Mouse (Mus musculus) cerebellum, adult 11 months (tissue): ENCODE results near the gene Arntl.

Experiments used
- DNase-seq: peaks from one replicate; pipeline ENCODE4 v3.0.0; 2022

The Arntl gene

DNA sequence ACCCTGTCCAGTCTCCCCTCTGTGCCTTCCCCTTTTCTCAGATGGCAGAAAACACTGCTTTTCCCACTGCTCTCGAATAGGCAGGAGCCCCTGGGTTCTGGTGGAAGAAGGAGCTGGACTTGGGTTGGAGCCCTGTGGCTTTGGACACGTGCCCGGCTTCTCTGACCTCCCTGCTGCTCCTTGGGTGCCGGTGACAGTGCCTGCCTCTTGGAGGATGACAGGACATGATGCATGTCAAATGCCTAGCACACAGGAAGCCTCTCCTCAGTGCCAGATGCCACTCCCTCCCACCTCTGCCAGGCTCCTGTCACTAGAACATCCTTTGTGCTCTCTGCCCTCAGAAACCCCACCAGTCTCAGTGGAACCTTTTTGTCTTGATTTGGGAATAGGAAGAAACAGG, 3.2 kb downstream of the Arntl start:
- peak; percentile 48 for DNase-seq

DNA sequence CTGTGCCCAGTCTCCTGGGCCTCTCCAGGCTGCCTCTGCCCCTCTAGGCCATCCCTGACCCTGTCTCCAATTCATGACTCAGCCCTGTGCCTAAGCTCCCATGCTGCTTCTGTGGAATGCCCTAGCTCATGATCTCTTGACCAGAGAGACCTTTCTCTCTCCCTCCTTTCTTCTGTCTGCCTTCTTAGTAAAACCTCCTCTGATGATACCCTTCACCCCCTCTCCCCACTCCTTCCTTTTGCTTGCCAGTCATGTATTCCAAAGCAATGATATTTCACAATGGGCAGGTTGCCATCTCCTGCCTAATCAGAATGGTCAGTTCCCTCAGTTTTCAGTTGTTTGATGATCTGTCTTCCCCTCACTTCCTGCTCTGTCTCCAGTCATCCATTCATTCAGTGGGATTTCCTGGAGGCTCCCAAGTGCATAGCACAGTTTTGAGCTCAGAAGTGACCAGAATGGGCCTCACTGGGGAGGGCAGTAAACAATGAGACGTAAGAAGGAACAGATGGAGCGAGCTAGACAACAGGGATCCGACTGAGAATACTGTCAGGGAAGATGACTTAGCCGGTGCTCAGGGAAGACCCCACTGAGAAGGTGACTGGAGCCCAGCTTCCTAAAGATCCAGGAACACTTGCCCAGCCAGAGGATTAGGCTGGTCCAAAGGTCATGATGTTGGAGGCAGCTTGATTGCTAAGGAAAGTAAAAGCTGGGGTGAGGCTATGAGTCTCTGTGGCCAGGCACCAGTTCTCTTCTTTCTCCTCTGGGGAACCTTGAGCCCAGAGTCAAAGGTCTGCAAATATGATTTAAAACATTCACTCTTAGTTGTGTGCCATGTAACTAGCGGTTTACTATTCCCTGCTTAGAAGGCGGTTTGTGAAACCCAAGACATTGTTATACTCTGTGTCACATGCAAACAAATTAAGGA, 7.2 kb downstream of the Arntl start:
- DNase-seq: peak; percentile 32

DNA sequence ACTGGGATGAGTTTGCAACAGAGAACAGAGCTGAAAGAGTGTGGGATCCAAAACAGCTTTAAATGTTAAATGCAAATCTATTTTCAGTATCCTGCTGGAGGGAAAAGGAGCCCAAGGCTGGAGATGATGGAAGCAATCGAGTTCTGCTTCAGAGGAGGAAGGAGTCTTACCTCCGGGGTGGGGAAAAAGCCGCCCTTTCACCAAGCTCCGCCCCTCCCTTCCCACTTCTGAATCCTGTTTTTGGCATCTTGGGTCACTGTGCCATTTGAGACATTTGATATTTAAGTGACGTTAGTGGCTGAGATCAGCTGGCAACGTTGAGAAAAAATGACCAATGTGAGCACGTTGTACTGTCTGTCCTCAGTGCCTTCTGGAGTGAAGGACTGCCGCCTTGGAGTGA, 8.9 kb downstream of the Arntl start:
- no peak for DNase-seq

DNA sequence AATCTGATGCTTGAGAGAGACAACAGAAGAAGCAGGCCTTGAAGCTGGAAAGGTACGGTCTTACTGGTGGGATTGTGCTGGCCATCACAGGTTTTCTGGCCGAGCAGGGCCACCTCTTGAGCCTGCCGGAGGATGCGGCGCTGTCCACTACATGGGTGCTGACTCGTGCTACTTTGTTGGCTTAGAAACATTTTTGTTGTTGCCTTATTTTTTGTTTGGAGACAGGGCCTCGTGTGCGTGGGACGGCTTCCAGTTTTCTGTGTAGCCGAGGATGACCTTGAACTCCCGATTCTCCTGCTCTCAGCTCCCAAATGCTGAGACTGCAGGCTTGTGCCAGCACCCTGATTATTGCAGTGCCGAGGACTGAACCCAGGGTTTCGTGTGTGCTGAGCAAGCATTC, 12.2 kb downstream of the Arntl start:
- no peak for DNase-seq

DNA sequence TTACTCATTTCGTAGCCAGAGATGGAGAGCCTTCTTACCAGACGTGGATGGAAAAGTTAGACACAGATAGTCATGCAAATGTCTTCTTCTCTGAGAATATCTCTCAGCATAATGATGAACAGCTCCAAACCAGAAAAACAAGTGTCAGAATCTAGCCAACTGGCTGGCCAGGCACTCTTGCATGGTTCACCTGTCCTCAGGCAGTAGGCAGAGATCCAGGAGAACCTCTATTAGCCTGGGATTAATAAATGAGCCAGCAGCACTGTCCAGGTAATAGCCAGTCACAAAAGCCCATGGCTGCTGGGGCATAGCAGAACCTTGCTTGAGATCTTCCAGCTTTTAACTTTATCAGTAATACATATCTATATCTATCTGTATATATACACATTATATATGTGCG, 12.6 kb downstream of the Arntl start:
- no peak for DNase-seq

DNA sequence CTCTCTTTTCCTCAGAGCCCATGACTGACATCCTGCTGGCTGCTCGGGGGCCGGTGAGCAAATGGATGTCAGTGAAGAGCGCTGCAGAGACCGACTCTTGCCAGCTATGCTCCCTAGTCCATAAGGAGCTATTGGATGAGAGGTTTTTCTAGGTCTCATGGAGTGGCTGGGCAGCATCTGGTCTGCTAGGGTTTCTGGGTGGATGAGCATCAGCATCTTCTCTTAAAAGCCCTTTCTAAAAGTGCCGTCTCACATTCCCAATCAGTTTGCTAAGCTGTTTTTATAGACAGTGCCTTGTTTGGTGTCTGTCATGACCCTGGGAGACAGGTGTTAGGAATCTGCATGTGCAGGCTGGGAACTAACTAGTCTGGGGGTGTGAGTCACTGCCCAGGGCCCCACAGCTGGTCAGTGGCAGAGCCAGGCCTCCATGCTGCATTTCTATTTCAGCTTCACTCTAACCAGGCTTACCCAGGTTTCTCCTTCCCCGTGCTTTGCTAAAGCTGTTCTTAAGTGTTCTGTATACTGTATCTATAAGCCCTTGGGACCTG, 13.5 kb downstream of the Arntl start:
- no peak for DNase-seq

DNA sequence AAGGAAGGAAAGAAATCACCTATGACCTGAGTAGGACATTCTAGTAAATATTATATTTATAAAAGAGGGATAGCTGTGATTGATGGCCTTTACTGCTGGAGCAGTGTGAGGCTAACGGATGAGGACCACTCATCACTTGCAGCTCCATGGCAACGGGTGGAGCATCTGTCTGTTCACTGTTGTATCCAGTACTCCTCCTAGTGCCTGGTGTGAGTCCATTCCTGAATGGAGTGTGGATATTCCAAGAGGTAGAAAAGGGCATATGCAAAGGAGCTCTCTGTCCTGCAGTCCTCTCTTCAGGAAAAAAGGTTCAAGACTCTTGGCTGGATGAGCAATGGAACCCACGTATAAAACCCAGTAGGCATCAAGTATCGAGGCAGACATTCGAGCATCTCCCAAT, 15.6 kb downstream of the Arntl start:
- DNase-seq: no peak

DNA sequence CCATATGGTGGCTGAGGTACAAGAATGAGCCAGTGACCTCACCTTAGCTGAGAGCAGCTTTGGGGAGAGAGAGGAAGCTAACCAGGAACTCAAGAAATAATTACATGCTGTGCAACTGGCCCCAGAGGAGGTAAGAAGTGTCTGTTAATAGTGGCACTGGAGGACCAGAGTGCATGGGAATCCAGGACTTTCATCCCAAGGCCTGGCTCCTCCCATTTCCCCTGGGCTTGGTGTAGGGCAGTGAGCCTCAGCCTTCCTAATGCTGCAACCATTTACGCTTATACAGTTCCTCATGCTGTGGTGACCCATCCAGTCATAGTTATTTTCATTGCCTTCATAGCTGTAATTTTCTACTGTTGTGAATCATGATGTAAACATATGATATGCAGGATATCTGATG, 17.4 kb downstream of the Arntl start:
- DNase-seq: no peak

DNA sequence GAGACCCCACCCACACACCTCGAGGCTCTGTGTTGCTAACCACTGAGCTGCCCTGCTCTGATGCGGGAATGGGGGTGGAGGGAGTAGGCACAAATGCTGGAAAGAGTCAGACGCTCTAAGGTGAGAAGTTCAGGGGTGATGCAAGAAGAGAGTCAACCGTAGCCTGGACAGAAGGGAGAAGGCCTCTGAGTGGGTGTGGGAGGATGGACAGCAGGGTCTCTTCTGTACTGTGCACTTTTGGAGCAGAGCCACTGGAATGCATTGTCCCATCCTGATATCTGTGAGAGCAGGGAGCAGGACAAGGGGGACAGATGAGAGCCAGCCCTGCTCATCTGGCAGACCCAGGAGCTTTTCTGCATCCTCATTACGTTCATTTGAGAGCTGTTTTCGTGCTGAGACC, 21.2 kb downstream of the Arntl start:
- no peak for DNase-seq

DNA sequence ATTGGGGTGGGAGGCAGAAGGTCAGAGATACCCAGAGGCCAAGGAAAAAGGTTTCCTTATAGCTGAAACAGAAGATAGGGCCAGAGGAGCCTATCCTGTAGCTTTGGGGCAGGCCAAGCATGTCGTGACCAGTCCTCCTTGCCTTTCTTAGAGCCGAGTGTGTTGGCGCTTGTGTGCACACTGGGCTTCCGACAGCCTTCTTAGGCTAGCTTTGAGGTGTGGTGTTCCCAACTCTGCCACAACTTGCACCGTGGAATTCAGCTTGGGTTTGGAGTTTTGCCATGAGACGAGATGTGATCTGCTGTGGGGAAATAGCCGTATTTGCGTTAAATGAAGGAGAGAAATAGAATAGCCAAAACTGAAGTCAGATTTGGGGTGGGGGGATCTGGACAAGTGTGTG, 28.9 kb downstream of the Arntl start:
- no peak for DNase-seq

DNA sequence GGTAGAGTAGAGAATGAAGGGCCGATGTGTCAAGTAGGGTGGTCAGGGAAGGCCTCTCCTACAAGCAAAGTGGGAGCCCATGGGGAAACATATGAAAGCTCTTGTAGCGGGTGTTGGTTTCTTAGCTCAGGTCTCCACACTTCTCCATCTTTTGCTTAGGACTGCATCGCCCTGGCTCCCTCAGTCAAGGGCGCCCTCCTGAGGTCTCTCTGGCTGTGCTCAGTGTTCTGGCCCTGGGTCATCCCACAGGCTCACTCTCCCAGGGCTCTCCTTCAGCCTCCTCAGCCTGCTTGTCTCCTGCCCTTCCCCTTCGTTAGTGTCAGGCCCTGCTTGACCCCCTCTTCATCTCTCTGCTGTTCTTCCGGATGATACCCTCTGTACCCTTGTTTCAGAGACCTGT, 31.1 kb downstream of the Arntl start:
- no peak for DNase-seq

DNA sequence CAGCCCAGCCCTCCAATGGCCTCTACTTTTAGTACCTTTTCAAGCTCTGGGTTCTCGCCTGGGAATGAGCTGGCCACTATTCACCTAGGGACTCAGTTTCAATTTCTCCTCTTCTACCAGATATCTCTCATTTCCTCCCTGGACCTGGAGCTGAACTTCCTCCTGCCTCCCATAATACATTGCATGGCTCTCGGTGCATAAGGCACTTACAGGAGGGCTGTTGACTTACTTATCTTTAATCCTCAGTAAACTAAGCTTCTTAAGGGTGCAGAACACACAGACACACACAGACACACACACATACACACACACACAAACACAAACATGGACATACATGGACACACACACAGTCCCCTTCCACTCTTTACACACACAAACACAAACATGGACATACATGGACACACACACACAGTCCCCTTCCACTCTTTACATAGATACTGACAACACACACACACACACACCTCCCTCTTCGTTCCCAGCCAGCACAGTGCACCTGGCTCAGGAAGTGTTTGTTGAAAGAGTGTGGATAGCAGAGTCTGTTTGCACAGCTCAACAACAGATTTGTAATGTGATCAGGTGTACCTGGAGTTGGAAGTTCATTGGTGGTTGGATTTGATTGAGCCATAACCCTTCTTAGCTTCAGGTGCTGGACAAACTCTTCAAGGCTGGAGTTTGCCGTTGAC, 32.3 kb downstream of the Arntl start:
- DNase-seq: no peak

DNA sequence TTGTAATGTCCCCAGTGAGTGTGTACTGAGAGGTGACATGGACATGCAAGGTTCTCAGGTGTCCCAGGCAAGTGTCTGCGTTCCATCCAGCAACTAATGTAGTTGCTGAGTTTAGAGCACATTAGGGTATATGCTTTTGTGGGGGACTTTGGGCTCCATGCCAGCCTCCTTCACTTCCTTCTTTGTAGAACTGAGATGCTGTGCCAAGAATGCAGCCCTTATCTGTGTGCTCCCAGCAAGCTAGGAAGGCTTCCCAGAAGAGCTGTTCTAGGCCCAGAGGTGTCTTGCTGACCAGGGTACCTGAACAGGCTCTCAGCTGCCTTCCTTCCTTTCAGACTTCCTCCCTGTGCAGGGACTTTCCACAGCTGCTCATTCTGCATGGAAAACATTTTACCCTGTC, 33.2 kb downstream of the Arntl start:
- DNase-seq: no peak

DNA sequence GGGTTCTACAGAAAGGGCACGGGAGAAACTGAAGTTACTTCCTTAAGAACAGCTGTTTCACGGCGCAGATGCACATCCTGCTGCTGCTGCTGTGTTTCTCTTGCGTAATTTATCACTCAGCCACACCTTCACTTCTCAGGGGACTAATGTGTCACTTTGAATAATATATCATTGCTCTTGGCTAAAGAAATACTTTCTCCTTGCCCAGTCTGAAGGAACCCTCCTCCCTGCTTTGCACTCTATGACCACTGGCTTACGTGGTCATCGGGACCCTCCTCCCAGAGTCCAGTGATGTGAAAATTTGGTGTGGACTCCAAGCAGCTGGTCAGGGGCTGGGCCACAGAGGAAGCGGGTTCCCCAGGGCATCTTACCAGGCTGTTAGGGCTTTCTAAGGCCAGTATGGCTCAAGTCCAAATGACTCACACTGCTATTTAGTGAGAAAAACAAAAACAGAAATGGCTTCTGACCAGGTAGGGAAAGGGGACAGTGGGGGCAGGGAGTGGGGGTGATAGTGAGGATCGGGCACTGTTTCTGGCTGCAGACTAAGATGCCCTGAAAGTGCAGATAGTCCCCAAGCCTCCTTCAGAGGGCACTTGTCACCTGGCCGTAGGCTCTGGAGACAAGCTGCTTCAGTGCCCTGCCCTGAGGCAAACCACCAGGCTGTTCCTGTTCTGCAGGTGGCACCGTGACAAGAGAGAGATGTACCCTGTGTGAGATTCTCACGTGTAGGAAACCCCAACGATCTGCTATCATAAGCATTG, 34.8 kb downstream of the Arntl start:
- DNase-seq: peak; percentile 35

DNA sequence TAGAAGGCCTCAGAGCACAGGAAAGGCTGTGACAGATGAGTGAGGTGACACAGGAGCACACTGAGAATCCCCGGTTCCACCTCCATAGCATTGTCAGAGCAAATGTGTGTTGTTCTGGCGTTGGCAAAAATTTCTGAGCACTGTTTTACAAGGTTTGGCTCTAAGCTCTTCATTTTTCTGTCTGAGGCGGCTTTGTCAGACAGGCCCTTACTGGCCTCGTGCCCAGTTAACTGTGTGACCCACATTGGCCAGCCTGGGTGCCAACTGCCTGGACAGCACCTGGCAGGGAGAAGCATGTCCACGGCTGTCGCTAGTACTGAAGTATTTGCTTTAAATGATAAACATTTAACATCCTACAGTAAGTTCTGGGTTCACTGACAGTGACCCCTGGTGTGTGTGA, 35.4 kb downstream of the Arntl start:
- peak; percentile 85 for DNase-seq

DNA sequence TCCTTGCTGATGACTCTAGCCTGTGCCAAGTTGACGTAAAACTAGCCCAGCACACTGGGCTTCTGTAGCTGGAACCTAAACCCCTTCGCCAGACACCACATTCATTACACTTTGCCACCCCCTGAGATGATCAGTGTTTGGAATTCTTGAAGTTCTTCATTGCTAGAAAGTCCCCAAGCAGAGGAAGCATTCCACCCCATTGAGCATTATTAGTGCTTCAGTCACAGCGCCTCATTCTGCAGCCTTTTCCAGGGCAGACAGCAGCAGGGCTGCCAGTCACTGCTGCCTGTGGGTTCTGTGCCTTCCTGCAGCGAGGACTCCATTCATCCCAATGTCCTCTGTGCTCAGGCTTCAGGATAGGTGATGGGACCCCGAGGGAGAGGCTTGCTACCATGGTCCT, 37.9 kb downstream of the Arntl start:
- DNase-seq: no peak

DNA sequence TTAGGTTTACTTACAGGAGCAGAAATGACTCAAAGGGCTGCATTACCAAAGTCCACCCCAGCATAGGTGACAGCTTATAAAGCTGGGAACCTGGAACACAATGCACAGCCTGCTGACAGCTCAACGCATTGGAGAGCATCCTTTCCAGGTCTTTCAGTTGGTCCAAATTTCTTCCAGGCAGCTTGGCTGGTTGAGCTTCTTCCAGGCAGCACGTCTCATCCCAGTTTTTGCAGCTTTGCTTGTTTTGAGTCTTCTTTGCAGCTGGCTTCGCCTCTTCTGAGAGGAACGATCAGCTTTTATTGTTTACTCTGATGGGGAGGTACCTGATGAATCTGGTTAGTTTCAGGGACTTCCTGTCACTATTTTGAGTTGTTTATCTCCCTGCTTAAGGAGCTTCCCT, 39.2 kb downstream of the Arntl start:
- DNase-seq: no peak

DNA sequence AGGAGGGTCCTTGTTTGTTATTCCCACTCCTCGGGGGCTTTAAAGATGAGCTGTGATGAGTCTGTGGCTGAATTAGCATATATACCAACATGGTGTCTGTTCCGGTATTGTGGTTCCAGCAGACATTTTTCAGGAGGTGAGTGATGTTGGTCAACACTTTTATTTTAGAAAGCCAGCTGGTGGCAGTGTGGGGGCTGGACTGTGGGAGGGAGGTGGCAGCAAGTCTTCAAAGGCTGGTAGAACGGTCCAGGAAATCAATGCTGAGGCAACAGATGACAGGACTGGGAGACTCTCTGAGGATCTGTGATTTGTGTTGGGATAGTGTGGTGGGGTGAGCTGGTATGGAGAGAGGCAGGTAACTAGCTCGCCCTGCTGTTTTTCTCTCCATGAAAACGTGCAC, 39.9 kb downstream of the Arntl start:
- DNase-seq: no peak

DNA sequence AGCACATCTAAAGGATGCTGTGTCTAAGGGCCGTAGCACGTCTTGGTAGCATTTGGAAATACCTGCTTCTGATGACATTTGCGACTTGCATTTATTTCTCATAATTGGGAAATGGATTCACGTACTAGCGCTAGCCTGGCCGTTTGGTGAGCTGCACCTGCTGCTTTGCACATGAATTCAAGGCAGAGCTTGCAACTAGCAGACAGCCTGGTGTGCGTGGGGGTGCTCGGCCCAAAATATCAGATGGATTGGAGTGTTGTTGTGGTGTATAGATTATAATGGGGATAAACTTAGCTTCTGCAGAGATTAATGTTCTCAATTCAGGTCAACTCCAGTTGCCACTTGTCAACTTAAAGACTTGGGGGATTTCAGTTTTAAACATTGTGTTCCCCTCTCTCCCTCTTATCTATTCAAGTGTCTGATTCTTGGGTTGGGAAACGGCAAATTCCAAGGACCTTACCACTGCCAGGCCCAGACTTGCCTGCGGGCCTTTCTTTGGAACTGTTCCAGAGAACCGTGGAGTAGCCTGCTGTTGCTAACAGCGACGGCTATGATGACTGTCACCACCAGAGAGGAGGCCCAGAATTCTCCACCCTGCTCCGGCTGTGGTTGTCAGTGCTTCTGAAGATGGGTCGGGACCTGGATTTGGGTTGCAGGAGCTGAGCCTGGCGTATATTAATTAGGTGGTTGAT, 42.0 kb downstream of the Arntl start:
- peak; percentile 56 for DNase-seq

DNA sequence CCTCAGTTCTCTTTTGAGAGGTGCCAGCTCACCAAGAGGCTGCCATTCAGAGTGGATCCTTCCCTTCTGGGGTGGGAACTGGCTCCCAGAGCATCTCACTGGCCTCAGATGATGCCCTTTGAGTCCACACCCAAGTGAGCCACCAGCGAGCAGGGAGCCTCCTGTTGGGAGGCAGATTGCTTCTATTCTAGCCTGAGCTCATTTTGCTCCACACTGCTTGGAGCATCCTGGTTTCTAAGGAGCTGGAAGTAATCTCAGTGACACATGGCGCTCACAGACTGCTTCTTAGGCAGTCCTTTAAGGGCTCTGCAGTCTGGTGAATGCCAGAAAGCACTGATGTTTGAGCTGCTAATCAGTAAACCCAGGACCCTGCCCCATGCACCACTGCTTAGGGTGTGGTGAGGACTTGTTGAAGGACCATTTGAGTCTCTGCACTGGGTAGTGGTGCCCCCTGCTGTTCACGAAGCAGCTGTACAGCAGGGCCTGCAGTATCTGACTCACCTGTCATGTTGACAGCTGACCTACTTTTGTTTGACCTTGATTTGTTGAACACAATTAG, 43.2 kb downstream of the Arntl start:
- DNase-seq: peak; percentile 42

DNA sequence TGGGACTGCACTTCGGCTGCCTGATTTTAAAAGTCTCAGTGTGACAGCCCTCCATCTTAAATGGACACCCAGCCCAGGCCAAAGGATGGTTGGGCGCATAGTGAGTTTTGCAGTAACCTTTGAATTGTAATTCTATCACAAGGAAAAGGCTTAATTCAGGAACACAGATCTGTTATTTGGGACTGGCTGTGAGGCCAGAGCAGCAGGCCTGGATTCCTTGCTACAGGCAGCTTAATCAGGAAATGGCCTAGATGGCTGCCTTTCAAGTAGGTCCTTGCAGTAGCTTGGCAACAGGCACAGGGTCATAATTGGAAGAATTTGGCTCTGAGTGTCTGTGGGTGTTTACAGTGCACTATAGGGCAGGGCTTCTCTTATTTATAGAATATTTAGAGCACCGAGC, 43.7 kb downstream of the Arntl start:
- DNase-seq: peak; percentile 56

DNA sequence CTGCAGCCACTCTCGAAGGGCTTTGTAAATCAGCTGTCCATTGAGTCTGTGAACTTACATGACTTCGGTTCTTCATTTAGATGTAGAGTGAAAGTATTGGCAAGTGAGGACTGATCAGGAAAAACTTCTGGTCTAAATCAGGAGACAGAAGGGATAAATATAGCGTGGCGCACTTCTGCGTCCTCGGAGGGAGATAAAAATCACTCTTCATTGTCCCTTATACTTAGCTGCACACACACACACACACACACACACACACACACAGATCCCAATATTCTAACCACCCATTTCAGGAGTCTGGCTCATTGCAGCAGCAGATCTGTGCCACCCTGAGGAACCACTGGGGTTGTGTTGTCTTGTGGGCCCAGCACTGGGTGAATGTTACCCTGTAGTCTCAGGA, 44.3 kb downstream of the Arntl start:
- DNase-seq: no peak
